Mouse (Mus musculus): ENCODE data around the gene Olfr681.
"Not testable (repeated sequence)": the region's sequence is repeated elsewhere in the genome, so short reads cannot be mapped to it uniquely, and the experiment has no call there.

Olfr681 gene

DNA sequence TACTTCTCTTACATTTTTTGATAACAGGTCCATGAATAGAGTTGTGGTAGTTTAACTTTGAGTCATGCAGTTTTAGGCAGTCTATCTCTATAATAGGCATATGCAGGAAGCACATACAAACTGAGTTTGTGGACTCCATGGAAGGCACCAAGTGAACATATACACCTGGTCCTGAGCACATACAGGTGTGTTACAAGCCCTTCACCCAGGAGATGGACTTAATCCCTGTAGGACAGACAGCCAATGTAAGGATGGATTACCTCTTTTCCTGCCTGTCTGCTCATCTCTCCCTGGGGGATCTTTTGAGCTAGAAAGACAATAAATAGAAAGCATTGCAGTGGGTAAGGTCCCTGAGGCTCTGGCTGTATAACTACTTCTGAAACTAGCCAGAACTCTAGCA, at the start of gene Olfr681:
Olfr681 (plus strand) TSS at position 301 of the 400 bp plus-strand sequence.
- no peak for DNase-seq

DNA sequence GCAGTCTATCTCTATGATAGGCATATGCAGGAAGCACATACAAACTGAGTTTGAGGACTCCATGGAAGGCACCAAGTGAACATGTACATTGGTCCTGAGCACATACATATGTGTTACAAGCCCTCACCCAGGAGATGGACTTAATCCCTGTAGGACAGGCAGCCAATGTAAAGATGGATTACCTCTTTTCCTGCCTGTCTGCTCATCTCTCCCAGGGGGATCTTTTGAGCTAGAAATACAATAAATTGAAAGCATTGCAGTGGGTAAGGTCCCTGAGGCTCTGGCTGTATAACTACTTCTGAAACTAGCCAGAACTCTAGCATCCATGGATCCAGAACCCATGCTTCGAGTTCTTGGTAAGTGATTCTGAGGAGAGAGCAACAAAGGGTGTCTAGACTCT, 35.7 kb upstream of the Olfr681 start, which contains the start of gene Olfr679:
Olfr679 (plus strand) TSS at position 301 of the 400 bp plus-strand sequence.
- DNase-seq = no peak

DNA sequence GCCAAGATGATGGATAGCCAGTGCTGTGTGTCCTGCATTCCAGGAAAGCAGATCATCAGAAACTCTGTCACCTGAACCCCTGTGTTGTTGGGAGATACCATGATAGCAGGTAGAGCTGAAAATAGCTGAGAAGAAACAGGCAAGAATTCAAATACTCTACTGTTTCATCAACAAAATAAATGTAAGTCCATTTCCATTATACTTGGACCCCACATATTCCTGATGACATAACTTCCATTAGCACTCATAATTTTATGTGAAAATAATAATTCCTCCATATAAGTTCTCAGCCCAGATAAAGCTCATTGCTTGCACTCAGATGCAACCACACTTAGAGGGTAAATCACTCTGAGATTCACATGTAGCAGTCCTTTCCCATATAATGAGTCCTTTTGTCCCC, 23.9 kb upstream of the Olfr681 start, which contains the start of gene Olfr680-ps1:
Olfr680-ps1 (minus strand) TSS at position 101 of the 400 bp plus-strand sequence.
- DNase-seq = not testable (repeated sequence)

DNA sequence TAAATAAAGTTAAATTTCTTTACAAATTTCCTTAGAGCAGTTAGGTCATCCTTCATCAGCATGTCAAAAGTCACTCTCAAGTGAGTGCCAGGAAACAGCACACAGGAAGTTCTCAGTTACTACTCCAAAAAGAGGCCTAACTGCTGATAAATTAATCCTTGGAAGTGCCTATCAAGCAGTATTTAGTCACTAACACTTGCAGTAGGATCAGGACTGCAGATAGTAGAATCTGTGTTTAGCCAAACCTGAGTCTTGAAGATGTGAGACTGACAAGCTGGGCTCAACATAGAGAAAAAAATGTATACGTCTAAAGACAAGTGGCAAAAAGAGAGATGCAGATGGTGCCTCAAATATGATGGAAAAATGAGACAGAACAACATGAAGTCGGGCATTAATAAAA, 24.6 kb downstream of the Olfr681 start:
- DNase-seq = no peak

DNA sequence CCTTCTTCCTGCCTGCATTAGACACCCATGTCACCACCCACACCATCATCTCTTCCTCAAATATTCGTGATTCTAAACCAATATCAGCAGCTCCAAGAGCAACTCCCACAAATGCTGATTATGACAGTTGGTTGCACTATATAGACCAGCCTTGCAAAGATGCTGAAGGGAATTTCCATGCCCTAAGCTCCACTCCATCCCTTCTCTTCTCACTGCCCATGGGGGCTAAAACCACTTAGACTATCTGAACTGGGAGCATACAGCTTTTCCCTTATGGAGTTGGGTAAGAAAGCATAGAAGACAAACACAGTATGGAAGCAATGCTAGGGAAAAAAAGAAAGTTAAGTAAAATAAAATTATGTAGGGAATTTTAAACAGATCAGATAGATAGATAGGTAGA, 30.3 kb downstream of the Olfr681 start, which contains the start of gene Olfr683:
Olfr683 (minus strand) TSS at position 101 of the 400 bp plus-strand sequence.
- DNase-seq = no peak

DNA sequence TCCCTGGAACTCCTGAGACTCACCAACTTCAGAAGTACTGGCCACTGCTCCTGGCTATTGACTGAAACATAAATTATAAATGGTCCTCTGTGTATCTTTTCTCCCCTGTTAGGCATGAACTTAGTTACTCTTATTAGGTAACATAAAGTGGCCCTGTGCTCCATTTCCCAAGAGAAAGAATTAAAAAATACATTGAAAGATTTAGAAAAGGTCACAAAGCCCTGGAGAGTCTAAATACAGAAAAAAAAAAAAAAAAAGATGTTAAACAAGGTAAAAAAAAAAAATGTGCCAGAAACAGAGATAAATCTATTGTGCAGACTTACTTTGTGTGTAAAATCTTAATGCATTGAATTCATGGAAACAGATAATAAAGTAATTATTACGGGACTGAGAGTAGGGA, 46.9 kb downstream of the Olfr681 start, which contains the start of gene Olfr684:
Olfr684 (minus strand) TSS at position 101 of the 400 bp plus-strand sequence.
- DNase-seq = no peak

DNA sequence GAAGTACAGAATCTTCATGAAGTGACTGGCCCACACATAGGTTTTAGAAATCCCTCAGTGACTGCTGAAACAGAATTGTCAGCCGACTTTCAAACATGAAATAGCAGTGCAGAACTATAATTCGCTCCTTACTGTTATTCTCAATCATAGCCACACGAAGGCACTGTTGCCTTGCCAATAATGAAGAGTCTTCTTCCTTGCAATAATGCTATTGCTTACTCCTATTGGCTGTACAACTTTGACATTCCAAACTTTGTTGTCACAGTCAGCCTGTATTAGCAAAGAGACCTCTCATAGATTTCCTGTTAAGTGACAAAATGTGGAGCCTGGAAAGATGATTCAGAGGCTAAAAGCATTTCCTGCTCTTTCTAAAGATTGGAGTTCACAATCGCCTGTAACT, 54.1 kb downstream of the Olfr681 start:
- no peak for DNase-seq
